Mouse (Mus musculus) spleen, embryonic (tissue): ENCODE results near the gene Cdk2ap2.

Experiments
- CTCF ChIA-PET: fragments of 350-600 bp; sonication (Branson Sonifier 250); formaldehyde crosslinking; loops from one replicate; lab custom pipeline; 2022; lab: Charles Lee

Cdk2ap2 gene

DNA sequence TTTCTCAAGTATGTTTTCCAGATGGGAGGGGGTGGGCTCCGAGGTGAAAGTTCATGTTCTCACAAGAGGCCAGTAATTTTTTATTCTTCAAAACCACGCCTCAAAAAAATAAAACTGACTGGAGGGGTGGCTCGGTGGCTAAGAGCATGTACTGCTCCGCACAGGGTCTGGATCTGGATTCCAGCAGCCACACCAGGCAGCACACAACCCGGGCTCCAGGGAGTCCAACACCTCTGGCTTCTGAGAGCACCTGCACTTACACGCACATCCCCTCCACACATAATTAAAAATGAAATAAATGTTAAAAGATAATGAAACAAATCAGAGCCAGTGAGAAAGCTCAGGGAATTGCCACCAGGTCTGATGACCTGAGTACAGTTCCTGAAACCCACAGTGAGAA, 30.7 kb upstream of the Cdk2ap2 start:
- CTCF ChIA-PET = no interaction called here

DNA sequence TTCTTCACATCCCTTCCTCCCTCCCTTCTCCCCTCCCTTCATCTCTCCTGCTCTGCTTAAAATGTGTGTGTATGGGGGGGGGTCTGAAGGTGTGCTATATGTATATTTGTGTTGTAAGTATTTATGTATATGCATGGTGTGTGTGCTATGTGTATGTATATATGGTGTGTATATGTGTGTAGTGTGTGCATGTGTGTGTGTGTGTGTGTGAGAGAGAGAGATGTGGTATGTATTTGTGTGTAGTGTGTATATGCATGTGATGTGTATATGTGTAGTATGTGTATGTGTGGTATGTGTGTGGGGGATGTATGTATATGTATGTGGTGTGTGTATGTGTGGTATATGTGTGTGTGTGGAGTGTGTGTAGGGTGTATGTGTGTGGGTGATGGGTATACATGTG, 30.1 kb upstream of the Cdk2ap2 start:
- CTCF ChIA-PET = no interaction called here

- CTCF ChIA-PET = interaction anchor here (1.1 kb wide), 1 partner anchor 12 kb away, joined by 4 read pairs; no protein-coding TSS in a partner anchor
Measured at GRCm38 (mm10) chr19:4068242-4068641, 28.7 kb upstream of the Cdk2ap2 start.

DNA sequence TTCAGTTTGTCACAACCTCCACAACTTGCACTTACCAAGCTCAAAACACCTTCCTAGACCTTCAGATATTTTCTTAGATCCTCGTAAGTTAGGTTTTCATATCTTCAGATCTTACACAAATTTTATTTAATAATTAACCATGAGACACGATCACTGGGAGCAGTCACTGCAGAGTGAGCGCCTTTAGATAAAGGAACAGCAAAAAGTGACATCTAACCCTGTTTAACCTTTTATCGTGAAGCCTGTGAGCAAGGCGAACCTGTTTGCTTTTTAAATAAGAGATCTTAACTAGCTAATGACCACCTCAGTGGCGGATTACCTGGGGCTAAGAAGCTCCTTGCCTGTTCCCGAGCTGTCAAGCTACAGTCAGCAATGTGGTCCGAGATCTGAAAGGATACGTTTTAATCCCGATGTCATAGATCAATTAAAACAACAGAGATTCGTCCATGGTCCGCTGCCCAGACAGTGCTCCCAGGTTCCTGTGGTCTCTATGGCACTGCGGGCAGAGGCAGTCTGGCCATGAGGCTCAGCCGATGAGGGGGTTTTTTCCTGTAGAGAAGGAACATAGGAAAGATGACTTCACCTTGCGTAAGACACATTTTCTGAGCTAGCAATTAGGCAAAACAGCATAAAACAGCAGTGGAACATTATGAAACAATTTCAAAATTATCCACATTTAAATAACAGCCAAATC, 28.1 kb upstream of the Cdk2ap2 start:
- CTCF ChIA-PET = interaction anchor here (1.1 kb wide), 1 partner anchor 13 kb away, joined by 4 read pairs; no protein-coding TSS in a partner anchor

- CTCF ChIA-PET = no interaction called here
Measured at GRCm38 (mm10) chr19:4070311-4070710, 26.7 kb upstream of the Cdk2ap2 start.

DNA sequence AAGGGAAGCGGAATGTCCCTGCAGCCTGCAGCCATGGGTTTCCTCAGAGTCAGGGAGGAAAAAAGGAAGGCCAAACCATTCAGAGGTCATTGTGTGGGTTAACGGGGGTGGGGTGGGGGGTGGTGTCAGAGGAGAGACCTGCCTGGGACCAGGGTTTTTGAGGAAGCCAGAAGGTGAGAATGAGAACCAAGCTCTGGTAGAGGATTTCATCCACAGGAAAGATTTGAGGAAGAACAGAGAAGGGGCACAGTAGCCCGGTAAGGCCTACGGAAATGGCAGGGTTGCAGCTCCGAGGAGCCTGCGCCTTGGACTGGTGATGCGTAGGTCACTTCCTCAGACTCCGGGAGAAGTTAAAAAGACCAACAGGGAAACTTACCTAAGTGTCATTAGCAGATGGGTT, 26.2 kb upstream of the Cdk2ap2 start:
- CTCF ChIA-PET = no interaction called here

DNA sequence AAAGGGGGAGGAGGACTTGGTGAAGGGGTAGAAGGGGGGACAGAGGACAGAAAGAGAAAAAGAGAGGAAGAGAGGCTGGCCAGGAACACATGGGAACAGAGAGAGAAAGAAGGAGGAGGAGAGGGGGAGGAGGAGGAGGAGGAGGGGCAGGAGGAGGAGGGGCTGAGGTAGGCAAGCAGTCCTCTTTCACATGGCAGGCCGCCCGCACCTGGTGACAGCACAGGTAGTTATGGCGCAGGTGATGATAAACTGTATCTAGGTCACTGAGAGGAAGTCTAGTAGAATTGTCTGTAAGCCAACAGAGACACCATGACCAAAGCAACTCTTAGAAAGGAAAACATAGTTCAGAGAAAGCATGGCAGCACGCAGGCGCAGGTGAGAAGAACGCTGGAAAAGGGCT, 25.6 kb upstream of the Cdk2ap2 start:
- CTCF ChIA-PET = no interaction called here

DNA sequence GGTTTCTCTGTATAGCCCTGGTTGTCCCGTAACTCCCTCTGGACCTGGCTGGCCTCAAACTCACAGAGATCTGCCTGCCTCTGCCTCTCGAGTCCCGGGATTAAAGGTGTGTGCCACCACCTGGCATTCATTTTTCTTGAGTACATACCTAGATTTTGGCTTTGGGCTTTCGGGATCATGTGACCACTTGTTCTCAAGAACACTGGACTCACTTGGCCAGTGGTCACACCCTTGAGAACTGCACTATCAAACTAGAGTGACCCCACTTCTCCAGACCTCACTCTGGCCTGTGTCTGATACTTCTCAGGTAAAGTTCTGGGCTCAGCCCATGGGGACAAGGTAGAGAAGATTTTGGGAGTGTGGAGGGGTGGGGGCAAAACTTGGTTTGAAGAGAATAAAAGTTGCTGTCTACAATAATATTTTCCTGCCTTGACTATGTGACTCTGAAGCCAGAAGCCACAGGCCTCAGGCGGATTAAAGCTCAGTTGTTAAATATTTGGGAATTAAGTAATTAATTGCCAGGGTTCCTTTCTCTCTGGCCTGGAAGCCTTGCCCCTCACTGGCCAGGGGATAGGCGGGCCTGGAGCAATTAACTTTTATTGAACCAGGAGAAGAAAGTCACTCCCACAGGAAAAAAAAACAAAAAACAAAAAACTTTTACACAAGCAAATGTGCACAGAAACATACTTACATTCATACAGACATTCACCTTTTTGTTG, 24.1 kb upstream of the Cdk2ap2 start:
- CTCF ChIA-PET = no interaction called here

DNA sequence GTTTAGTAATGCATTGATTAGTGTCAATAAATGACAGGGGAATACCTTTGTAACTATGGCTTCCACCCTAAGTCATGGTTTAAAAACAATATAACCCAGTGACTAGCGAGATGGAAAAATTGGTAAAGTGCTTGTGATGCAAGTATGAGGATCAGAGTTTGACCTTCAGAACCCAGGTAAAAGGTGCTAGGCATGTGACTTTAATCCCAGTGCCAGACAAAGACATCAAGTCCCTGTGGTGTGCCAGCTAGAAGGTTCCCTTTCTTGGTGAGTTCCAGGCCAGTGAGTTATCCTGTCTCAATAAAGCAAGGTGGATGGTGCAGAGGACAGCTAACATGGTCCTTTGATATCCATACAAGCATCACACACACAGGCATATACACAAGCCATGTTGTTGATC, 21.5 kb upstream of the Cdk2ap2 start:
- CTCF ChIA-PET = no interaction called here

DNA sequence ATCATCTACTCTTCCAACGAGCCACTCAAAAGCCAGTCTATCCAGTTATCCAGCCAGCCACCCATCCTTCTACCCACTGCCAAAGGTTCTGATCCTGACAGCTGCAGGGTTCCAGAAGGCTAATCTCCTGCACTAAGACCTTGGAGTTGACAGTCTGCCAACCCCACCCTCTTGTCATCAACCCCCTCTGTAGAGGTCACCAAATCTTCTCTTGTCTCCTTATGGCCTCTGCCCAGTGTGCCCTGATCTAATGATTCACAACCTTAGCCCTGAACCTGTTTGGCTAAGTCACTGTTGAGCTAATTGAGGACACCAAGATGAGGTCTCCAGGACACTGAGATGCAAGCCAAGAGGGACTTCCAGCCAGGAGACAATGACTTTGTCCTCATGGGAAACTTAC, 17.4 kb upstream of the Cdk2ap2 start:
- CTCF ChIA-PET = no interaction called here

DNA sequence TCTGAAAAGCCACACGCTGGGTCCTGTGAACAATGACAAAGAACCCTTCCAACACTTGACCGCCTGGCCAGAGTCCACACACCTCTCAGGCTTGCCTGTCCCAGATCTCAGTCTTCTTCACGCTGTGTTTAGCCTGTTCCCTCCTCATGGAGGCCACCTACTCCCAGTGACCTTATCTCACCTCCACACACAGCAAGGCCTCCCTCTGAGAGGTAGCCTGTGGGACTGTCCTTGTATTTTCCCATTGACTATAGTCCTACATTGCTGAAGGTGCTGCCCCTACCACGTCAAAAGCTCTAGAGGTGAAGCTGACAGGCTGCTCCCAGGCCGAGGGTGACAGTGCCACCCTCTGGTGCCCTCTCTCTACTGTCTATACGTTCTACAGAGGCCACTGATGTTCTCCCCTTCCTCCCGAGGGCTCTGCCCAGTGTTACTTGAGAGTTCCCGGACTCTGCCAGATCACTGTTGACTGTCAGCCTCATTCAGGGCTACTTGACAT, 16.4 kb upstream of the Cdk2ap2 start:
- CTCF ChIA-PET = no interaction called here

DNA sequence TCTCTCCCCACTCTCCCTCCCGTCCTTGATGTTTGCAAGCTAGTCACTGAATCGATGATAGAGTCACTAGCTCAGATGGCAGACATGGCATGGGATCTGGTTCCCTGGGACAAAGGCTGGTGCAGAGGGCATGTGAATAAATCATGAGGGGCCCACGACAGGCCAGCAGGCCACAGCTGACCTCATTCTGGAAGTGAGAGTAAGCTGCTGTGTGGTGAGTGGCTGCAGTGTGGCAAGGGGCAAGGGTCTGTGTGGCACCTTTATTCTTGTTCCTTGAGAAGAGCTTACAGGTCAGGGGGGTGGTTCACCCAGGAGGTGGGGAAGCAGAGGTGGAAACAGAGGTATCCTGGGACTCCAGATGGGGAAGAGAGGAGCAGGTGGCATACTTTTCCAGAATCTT, 15.6 kb upstream of the Cdk2ap2 start, which contains the start of gene Cabp2:
Cabp2 (plus strand) TSS at position 185 of the 400 bp plus-strand sequence.
- CTCF ChIA-PET = no interaction called here

DNA sequence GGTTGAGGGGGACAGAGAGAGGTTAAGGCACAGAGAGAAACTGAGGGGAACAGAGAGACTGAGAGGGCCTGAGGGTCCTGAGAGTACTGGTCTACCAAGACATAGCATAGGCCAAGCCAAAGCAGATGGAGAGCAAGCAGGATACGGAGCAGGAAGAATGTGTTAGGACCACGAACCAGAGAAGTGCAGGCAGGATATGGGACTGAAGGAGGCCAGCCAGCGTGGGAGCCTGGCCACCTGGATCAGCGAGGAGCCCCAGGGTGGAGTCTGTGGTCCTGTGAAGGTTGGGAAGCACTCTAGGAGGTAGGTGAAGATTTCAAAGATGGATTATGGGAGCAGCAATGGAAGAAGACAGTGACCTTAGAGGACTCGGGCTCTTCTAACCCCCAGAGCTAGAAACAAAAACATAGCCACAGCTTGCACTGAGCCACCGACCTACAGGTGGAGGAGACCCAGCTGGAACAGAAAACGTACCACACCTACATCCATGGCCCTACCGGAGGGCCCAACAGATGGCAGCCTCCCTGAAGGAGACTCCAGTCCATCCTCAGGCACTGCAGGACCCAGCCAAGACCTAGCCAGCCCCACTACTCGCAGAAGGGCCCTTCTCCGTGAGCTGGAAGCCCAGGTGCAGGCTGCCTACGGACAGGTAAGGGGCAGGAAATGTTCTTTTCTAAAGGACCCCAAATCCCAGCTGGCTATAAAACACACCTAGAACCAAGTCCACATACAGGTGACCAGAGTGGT, 14.6 kb upstream of the Cdk2ap2 start:
- CTCF ChIA-PET = no interaction called here

- CTCF ChIA-PET = no interaction called here
Measured at GRCm38 (mm10) chr19:4083316-4083715, 13.7 kb upstream of the Cdk2ap2 start.

- CTCF ChIA-PET = no interaction called here
Measured at GRCm38 (mm10) chr19:4083826-4084225, 13.2 kb upstream of the Cdk2ap2 start.

GRCm38 (mm10) chr19:4084984-4085383, 12.0 kb upstream of the Cdk2ap2 start:
- CTCF ChIA-PET = no interaction called here

DNA sequence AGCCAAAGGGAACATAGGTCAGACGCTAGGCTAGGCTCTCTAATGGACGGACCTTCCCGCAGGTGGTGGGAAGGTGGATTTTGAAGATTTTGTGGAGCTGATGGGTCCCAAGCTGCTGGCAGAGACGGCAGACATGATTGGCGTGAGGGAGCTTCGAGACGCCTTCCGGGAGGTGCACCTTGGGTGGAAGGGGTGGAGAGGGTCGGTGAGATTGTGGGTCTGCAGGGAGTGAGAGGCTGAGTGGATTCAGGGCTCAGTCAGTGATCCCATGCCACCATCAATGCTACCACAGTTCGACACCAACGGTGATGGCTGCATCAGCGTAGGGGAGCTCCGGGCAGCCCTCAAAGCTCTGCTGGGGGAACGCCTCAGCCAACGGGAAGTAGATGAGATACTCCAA, 10.8 kb upstream of the Cdk2ap2 start:
- CTCF ChIA-PET = no interaction called here

GRCm38 (mm10) chr19:4087090-4087489, 9.9 kb upstream of the Cdk2ap2 start:
- CTCF ChIA-PET = interaction anchor here (0.8 kb wide), 1 partner anchor 417 kb away, joined by 23 read pairs; no protein-coding TSS in a partner anchor

- CTCF ChIA-PET = interaction anchor here (0.8 kb wide), 1 partner anchor 418 kb away, joined by 23 read pairs; no protein-coding TSS in a partner anchor
Measured at GRCm38 (mm10) chr19:4088146-4088545, 8.8 kb upstream of the Cdk2ap2 start.

DNA sequence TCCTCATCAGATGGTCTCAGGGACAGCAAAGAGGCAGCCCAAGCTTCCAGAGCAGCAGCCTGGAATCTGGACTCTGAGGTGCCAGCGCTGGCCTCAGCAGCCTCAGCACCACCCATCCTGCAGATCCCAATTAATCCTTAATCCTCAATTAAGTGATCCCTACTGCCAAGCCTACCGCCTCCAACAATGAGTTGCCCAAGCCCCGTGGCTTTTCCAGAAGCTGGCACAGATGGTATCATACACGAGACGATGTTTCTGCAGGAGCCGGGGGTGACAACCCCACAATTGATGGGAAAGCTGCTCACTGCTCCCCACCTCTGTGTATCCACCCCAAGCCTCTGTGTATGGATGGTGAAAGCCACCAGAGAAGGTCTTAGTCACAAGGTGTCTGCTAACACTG, 7.9 kb upstream of the Cdk2ap2 start:
- CTCF ChIA-PET = no interaction called here

DNA sequence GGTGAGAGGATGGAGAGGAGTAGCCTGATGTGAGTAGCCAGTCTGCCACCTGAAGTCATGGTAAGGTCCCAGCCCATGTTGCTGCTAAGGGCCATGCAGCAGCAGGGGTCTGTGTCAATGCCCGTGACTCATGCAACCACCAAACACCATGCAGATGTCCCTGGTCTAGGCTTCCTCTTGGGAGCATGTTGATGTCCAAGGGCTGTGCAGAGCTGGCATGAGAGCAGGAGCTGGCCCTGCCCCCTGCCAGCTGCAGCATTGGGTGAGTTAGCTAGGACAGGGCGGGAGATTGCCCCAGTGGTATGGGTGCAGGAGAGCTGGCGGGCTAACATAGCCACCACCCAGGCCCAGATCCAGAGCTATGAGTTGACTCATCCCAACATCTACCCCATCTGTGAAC, 6.5 kb upstream of the Cdk2ap2 start:
- CTCF ChIA-PET = interaction anchor here (0.6 kb wide), 1 partner anchor 14 kb away, joined by 4 read pairs; no protein-coding TSS in a partner anchor

- CTCF ChIA-PET = no interaction called here
Measured at GRCm38 (mm10) chr19:4091383-4091782, 5.6 kb upstream of the Cdk2ap2 start.
